ENCODE assay signal across 8 mouse cellular contexts in genomic region chr17:65611721-65612120, GRCm38 (mm10). TPM values are rescaled to one million over a fixed set of nuclear protein-coding genes. Genes with fewer than 3 reads are reported as not detected.
DNase-seq lines count a peak whose midpoint lies in the region; ATAC-seq lines count a peak whose summit lies in the region.

No protein-coding gene starts in this region.

- H3K27ac ChIP-seq in forebrain, embryonic 11.5 days (ENCODE audit: low read depth, low read length) = no peak overlapping the region
- 0 out of 2 replicates have a peak overlapping the region, but pooled peaks have one; percentile 96 for H3K27ac ChIP-seq in liver, embryonic 13.5 days

- 10% methylated on average over 4 of the region's 4 CpGs for WGBS in forebrain, embryonic 11.5 days
- 7% methylated on average over 4 of the region's 4 CpGs for WGBS in liver, embryonic 13.5 days (ENCODE audit: insufficient replicate concordance)

- peaks cover 6% of the 10 kb centered on the region; the same call in 1 of the 2 replicates for H3K4me1 ChIP-seq in forebrain, embryonic 11.5 days (replicated peaks; ENCODE audit: control insufficient read depth, insufficient read depth, low read length)
- peaks cover 59% of the 10 kb centered on the region for H3K4me1 ChIP-seq in liver, embryonic 13.5 days (replicated peaks)

- H3K9ac ChIP-seq in forebrain, embryonic 11.5 days (ENCODE audit: low read length) = peak overlapping the region; percentile 37
- H3K9ac ChIP-seq in liver, embryonic 13.5 days = peak overlapping the region; percentile 99

- no peak for ATAC-seq in forebrain, embryonic 11.5 days (replicated peaks; ENCODE audit: low FRiP score)
- ATAC-seq in liver, embryonic 13.5 days (ENCODE audit: low read depth) = no peak

- H3K9me3 ChIP-seq in forebrain, embryonic 11.5 days (ENCODE audit: control insufficient read depth, low read length) = no peaks in the 10 kb centered on the region
- no peaks in the 10 kb centered on the region for H3K9me3 ChIP-seq in liver, embryonic 13.5 days (replicated peaks)

- peak overlapping the region; percentile 98 for H3K4me3 ChIP-seq in forebrain, embryonic 11.5 days (ENCODE audit: low read depth, low read length)
- peak overlapping the region; percentile 98 for H3K4me3 ChIP-seq in liver, embryonic 13.5 days (replicated peaks)

- H3K27me3 ChIP-seq in forebrain, embryonic 11.5 days (ENCODE audit: control insufficient read depth, insufficient read depth, low read length) = no peaks in the 10 kb centered on the region
- 0 out of 2 replicates have a peak, but pooled peaks cover 3% of the 10 kb centered on the region for H3K27me3 ChIP-seq in liver, embryonic 13.5 days

- DNase-seq in embryo, embryonic 10.5 days (ENCODE audit: low spot score) = peak; percentile 25
- no peak for DNase-seq in embryo, embryonic 10 days (ENCODE audit: low spot score)
- peak; percentile 35 for DNase-seq in 3T3-L1 (ENCODE audit: low read depth, low spot score)
- DNase-seq in forebrain, embryonic 11.5 days (ENCODE audit: low spot score) = no peak
- no peak for DNase-seq in liver, embryonic 13.5 days
- DNase-seq in urinary bladder, postnatal 14 days (ENCODE audit: low spot score) = no peak
- no peak for DNase-seq in layer of hippocampus, adult 18-20 months (ENCODE audit: low spot score in 2 of 2)
- DNase-seq in right cerebral cortex, adult 2 months (ENCODE audit: low spot score in 2 of 2) = no peak

- peak overlapping the region; percentile 54 for H3K4me2 ChIP-seq in forebrain, embryonic 11.5 days (ENCODE audit: low read depth, low read length, severe bottlenecking)
- H3K4me2 ChIP-seq in liver, embryonic 13.5 days = peak overlapping the region; percentile 83

- no peaks in the 10 kb centered on the region for H3K36me3 ChIP-seq in forebrain, embryonic 11.5 days (ENCODE audit: control insufficient read depth, insufficient read depth, low read length)
- H3K36me3 ChIP-seq in liver, embryonic 13.5 days = peaks cover 6% of the 10 kb centered on the region

RNA-seq across cellular contexts. Expression of gene Vapa, which starts 1.6 kb away (rescaled TPM):
- polyA plus RNA-seq in forebrain, embryonic 11.5 days (2014; fragmentation: Nextera tagmentation; extraction: Ambion mirVana) = 213 and 224 TPM in 2 replicates
- polyA plus RNA-seq in liver, embryonic 13.5 days (2015; fragmentation: Nextera tagmentation; extraction: Ambion mirVana) = 76.8 and 91.4 TPM in 2 replicates
- 100 to 1,000 TPM; 129 to 132 TPM for total RNA-seq in layer of hippocampus, adult 18-20 months (2021)

RNA-seq across cellular contexts. Expression of gene Txndc2, which starts 30.2 kb away (rescaled TPM):
- 0.24 and 0.39 TPM in 2 replicates for polyA plus RNA-seq in forebrain, embryonic 11.5 days (2014; fragmentation: Nextera tagmentation; extraction: Ambion mirVana)
- not detected in 2 replicates for polyA plus RNA-seq in liver, embryonic 13.5 days (2015; fragmentation: Nextera tagmentation; extraction: Ambion mirVana)
- not detected for total RNA-seq in layer of hippocampus, adult 18-20 months (2021)

Comparison
In these comparisons a context has a peak if more than half of its experiments do, and no peak if none do; other contexts are left out.
1. DNase-seq: peak in embryo, embryonic 10.5 days (single experiment) and 3T3-L1 (single experiment); none in embryo, embryonic 10 days (single experiment), forebrain, embryonic 11.5 days (single experiment), liver, embryonic 13.5 days (single experiment), urinary bladder, postnatal 14 days (single experiment), layer of hippocampus, adult 18-20 months (0 of 2) and right cerebral cortex, adult 2 months (0 of 2).